Mouse (Mus musculus) hindbrain, embryonic 15.5 days (tissue): ENCODE data around the gene Crybb3. TPM values are rescaled to one million over a fixed set of nuclear protein-coding genes. Genes with fewer than 3 reads are reported as not detected.

Source experiments
- ATAC-seq: fragments of 200-750 bp; cut with Nextera tagmentation; 2 replicates; pipeline ENCODE4 v1.8.0; 2017; ENCODE audit warnings: low read depth, moderate number of reproducible peaks, moderate TSS enrichment; ENCODE audit not compliant: low FRiP score
- H3K27ac ChIP-seq: fragments of 300-500 bp; sonication (generic); replicated peaks from 2 replicates; pipeline ENCODE4 v1.5.1; 2015; ENCODE audit warnings: mild to moderate bottlenecking, inconsistent platforms
- H3K27me3 ChIP-seq: fragments of 300-500 bp; sonication (generic); 2 replicates; pipeline ENCODE4 v1.6.1; 2015; ENCODE audit warnings: control low read depth, inconsistent platforms
- H3K36me3 ChIP-seq: fragments of 300-500 bp; sonication (generic); 2 replicates; pipeline ENCODE4 v1.6.1; 2015; ENCODE audit warnings: control low read depth, inconsistent platforms
- H3K4me1 ChIP-seq: fragments of 300-500 bp; sonication (generic); replicated peaks from 2 replicates; pipeline ENCODE4 v1.6.1; 2015; ENCODE audit warnings: control low read depth, inconsistent platforms
- H3K4me2 ChIP-seq: fragments of 300-500 bp; sonication (generic); 2 replicates; pipeline ENCODE4 v1.6.1; 2015; ENCODE audit warnings: moderate library complexity, mild to moderate bottlenecking, inconsistent platforms
- H3K4me3 ChIP-seq: fragments of 300-500 bp; sonication (generic); 2 replicates; pipeline ENCODE4 v1.5.1; 2015; ENCODE audit warnings: mild to moderate bottlenecking, inconsistent platforms
- H3K9ac ChIP-seq: fragments of 300-500 bp; sonication (generic); 2 replicates; pipeline ENCODE4 v1.6.1; 2015; ENCODE audit warnings: inconsistent platforms
- H3K9me3 ChIP-seq: fragments of 300-500 bp; sonication (generic); 2 replicates; pipeline ENCODE4 v1.6.1; 2016; ENCODE audit warnings: control low read depth, inconsistent platforms
- WGBS: fragments of 180-500 bp; shearing (Covaris S2); methylation state at CpG from one replicate; pipeline ENCODE4 v1.1.7; 2015; 5-methylcytosine and 5-hydroxymethylcytosine counted together
- polyA plus RNA-seq: library from polyadenylated mRNA; unstranded; fragments of >200 nt; fragmentation: Nextera tagmentation; extraction: Ambion mirVana; gene quantifications from 2 replicates; pipeline ENCODE4 v1.2.1, GENCODE M21; 2015

Gene Crybb3
- polyA plus RNA-seq, 1 experiment from 2014 or later: 1.6 TPM

DNA sequence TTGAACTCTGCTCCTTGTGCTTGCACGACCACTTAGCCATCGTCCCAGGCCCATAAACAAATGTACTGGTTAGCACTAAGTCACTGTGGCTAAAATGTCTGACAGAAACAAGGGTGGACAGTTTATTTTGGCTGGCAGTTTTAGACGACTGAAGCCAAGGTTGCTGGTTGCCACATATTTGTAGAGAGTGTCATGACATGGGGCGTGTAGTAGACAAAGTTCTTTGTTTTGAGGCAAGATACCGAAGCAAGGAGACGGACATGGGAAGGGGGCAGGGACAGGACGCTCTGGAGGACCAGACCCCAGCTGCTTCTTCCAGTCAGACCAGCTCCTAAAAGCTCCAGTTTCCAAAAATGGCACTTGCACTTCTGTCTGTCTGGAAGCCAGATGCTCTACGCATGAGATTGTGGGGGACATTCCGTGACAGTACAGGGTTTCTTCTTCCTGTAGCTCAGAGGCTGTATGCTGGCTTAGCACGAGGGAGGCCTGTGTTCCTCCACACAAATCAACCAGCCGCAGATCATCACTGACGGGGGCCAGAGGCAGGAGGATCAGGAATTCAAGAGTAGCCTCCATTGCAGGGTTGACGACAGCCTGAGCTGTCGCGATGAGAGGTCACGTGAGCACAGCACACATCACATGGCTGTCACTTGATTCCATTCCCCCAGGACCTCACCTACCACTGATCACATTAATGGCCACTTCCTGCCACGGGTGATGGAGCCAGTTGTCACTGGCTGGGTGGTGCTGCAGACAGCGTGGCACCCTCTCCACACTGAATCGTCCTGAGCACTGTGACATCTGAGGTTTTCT, 1.2 kb upstream of the Crybb3 start:
- Histone ChIP-seq H3K4me1 (peaks cover 23% of the 10 kb centered on the region), H3K27me3 (no peaks in the 10 kb centered on the region), H3K4me3 (no peak overlapping the region), H3K4me2 (no peak overlapping the region), H3K9ac (no peak overlapping the region), H3K9me3 (no peaks in the 10 kb centered on the region), H3K36me3 (no peaks in the 10 kb centered on the region), H3K27ac (no peak overlapping the region)
- no peak for ATAC-seq
- 68% methylated on average over 19 of the region's 19 CpGs for WGBS

DNA sequence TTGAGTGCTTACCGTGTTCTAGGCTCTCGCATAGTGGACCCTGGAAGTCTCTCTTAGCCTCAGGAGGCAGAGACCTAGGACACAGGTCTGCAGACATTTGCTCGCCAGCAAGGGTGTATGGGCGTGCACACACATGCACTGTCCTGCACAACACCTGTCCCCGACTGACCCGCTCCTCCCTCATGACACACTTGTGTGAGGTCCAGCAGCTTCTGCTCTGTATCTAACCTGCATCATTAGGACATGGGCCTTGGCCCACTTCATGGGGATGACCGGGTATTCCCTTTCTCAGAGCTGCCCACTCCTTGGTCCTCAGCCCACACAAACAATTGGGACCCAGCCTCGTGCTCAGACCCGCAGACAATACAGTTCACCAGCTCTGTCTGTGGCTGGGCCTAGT, 364 bp downstream of the Crybb3 start:
- WGBS: 92% methylated on average over 9 of the region's 9 CpGs
- H3K9ac ChIP-seq: no peak overlapping the region
- H3K4me1 ChIP-seq: peaks cover 9% of the 10 kb centered on the region
- H3K27ac ChIP-seq: no peak overlapping the region
- H3K36me3 ChIP-seq: no peaks in the 10 kb centered on the region
- no peak; the same call in 1 of the 2 replicates for ATAC-seq
- no peak overlapping the region for H3K4me3 ChIP-seq
- H3K4me2 ChIP-seq: no peak overlapping the region
- H3K9me3 ChIP-seq: no peaks in the 10 kb centered on the region
- H3K27me3 ChIP-seq: no peaks in the 10 kb centered on the region

DNA sequence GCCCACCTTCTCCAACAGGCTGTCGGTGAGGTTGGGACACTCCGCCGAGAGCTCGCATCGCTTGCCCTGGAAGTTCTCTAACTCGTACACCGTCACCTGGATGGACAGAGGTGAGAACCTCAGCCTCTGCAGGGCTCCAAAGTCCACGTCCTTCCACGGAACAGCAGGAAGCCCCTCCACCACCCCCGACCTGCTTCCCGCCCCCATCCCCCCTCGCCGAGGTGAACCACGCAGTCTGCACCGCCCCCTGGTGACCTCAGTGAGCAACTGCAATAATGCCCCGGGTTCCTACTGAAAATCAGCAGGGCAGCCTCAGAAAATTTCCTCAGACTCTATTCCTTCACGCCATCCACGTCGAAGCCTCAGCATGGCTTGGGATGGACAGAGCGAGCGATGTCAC, 1.6 kb downstream of the Crybb3 start:
- H3K4me3 ChIP-seq: no peak overlapping the region
- WGBS: 27% methylated on average over 21 of the region's 21 CpGs
- no peak overlapping the region for H3K9ac ChIP-seq
- H3K9me3 ChIP-seq: no peaks in the 10 kb centered on the region
- H3K4me1 ChIP-seq: peaks cover 4% of the 10 kb centered on the region
- H3K36me3 ChIP-seq: no peaks in the 10 kb centered on the region
- ATAC-seq: no peak
- H3K27ac ChIP-seq: no peak overlapping the region
- H3K4me2 ChIP-seq: peak overlapping the region; percentile 40
- no peaks in the 10 kb centered on the region for H3K27me3 ChIP-seq

DNA sequence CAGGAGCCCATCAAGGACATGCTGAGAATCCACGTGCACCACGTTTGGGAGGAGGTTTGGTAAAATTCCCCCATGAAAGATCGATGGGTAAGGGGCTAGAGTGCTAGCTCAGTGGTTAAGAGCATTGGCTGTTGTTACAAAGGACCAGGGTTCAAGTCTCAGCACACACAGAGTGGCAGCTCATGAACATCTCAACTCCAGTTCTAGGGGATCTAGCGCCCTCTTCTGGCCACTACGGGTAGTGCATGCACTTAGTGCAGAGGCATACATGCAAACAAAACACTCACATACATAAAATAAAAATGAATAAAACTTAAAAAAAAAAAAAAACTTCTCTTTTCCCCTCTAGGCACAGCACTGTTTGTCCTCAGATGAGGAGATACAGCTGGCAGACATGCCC, 2.7 kb downstream of the Crybb3 start:
- Histone ChIP-seq H3K27ac (no peak overlapping the region), H3K4me1 (peaks cover 4% of the 10 kb centered on the region), H3K4me2 (no peak overlapping the region), H3K9me3 (no peaks in the 10 kb centered on the region), H3K4me3 (no peak overlapping the region), H3K27me3 (no peaks in the 10 kb centered on the region), H3K36me3 (no peaks in the 10 kb centered on the region), H3K9ac (no peak overlapping the region)
- ATAC-seq: no peak
- WGBS: 68% methylated on average over 5 of the region's 5 CpGs

DNA sequence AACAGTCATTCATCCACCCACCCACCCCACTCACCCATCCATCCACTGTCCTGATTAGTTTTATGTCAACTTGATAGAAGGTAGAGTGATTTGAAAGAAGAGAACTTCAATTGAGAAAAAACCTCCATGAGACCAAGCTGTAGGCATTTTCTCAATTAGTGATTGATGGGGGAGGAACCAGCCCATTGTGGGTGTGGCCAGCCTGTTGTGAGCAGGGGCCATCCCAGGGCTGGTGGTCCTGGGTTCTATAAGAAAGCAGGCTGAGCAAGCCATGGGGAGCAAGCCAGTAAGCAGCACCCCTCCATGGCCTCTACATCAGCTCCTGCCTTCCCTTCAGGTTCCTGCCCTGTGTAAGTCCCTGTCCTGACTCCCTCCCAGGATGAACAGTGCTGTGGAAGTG, 11.4 kb downstream of the Crybb3 start, which contains the start of gene Crybb2:
Crybb2 (minus strand) TSS at position 101 of the 400 bp plus-strand sequence.
- Histone ChIP-seq H3K4me1 (no peaks in the 10 kb centered on the region), H3K27ac (no peak within 1 kb of the TSS), H3K9me3 (no peaks in the 10 kb centered on the region), H3K4me2 (no peak within 1 kb of the TSS), H3K9ac (no peak within 1 kb of the TSS), H3K4me3 (no peak within 1 kb of the TSS), H3K36me3 (no peaks in the 10 kb centered on the region), H3K27me3 (no peaks in the 10 kb centered on the region)
- no peak for ATAC-seq

DNA sequence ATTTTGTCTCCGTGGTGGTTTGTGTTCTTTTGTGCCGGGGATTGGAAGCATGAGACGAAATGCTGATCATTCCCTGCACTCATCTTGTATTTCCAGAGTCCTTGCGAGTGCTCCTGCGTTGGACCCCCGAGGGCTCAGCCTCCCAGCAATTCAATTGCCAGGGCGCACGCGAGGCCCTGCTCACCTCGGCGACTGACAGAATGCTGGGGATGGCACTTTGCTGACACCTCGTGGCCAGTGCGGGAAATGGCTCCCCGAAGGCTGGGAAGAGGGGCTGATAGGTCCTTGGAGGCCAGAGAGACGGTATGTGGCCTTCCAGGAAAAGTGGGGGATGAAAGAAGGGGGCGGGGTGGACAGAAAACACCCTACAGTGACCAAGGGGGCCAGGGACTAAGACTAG, 27.1 kb downstream of the Crybb3 start:
- 0 out of 2 replicates have a peak, but pooled peaks cover 3% of the 10 kb centered on the region for H3K27me3 ChIP-seq
- H3K4me2 ChIP-seq: no peak overlapping the region
- H3K9me3 ChIP-seq: no peaks in the 10 kb centered on the region
- no peak overlapping the region for H3K27ac ChIP-seq
- WGBS: 3% methylated on average over 16 of the region's 16 CpGs
- H3K36me3 ChIP-seq: no peaks in the 10 kb centered on the region
- no peak overlapping the region for H3K9ac ChIP-seq
- no peak overlapping the region for H3K4me3 ChIP-seq
- peak; percentile 45; the same call in 1 of the 2 replicates for ATAC-seq
- H3K4me1 ChIP-seq: peaks cover 8% of the 10 kb centered on the region; the same call in 1 of the 2 replicates

DNA sequence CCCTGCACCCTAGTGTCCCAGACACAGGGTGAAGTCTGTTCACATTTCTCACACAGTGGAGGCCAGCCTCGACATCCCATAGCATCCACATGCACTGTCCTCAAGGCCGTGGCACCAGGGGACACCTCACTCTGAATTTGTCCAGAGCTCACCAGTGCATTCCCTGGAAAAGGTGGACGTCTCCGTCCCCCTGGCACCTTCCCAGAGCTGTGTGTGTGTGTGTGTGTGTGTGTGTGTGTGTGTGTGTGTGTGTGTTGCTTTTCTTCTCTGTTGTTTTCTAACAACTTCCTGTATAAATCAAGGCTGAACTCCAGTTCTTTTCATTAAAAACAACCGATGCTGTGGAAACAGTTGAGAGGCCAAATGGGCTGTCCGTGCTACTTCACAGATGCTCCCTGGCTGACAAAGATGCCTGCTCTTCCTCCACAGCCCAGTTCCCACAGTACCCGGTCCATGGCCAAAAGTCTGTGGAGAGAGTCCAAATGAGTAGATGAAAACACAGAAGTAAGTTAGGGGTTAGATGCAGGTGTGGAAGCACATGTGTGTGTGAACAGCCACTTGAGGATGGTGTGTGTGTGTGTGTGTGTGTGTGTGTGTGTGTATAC, 30.7 kb downstream of the Crybb3 start:
- Histone ChIP-seq H3K27ac (0 out of 2 replicates have a peak overlapping the region, but pooled peaks have one; percentile 18), H3K36me3 (no peaks in the 10 kb centered on the region), H3K4me2 (no peak overlapping the region), H3K9me3 (no peaks in the 10 kb centered on the region), H3K27me3 (0 out of 2 replicates have a peak, but pooled peaks cover 3% of the 10 kb centered on the region), H3K4me3 (no peak overlapping the region), H3K4me1 (peaks cover 8% of the 10 kb centered on the region), H3K9ac (no peak overlapping the region)
- 55% methylated on average over 7 of the region's 7 CpGs for WGBS
- no peak for ATAC-seq

DNA sequence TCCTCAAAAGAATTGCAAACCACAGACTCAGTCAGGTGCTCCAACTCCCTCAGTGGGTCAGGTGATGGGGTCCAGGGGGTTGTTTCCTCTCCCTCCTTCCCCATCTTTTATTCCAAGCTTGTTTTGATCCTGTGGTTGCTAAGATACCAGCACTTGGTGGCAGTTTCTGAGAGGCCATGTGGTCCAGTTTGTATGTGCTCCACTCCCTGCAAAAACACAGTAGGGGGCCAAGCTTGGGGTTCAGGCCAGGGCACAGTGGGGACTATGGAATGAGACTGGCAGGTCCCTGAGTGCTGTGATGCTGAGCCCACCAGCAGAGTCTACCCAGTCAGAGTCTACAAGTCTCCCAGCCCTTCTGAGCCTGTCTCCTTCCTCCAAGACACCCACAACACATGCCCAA, 31.5 kb downstream of the Crybb3 start:
- H3K9me3 ChIP-seq: no peaks in the 10 kb centered on the region
- H3K4me2 ChIP-seq: no peak overlapping the region
- no peak for ATAC-seq
- no peak overlapping the region for H3K27ac ChIP-seq
- no peaks in the 10 kb centered on the region for H3K36me3 ChIP-seq
- no peak overlapping the region for H3K9ac ChIP-seq
- H3K27me3 ChIP-seq: 0 out of 2 replicates have a peak, but pooled peaks cover 2% of the 10 kb centered on the region
- H3K4me1 ChIP-seq: peaks cover 12% of the 10 kb centered on the region
- no peak overlapping the region for H3K4me3 ChIP-seq

DNA sequence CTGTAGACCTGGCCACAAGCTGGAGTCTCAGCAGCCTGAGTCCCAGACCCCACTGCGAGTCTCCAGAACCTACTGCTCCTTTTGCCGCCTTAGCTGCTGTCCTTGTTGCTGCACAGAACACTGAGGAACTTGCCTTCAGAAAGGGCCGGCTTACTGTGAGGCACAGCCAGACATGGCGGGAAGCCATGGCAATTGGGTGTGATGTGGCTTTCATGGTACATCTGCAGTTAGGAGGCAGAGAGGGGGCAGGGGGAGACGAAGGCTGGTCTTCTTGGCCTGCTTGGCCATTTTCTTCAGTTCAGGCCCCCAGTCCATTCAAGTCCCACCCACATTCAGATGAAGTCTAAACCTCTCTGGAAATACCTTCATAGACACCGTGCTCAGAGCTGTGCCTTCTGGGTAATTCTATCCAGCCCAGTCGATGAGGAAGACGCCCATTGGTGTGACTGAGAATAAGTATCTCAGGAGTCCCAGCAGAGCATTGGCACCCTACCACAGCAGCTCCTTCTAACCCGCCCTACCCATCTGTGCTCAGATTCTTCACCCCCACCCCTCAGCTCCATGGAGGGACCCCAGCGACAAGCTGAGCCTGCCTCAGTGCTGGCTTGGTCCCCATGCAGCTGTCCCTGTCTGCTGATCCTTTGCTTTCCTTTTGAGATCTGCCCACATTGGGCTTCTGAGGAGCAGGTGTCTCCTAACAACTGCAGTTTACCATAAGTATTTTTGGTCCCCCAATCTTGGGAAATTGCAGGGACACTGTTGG, 35.7 kb downstream of the Crybb3 start:
- peak; percentile 36; the same call in 1 of the 2 replicates for ATAC-seq
- WGBS: 83% methylated on average over 10 of the region's 10 CpGs
- no peak overlapping the region for H3K9ac ChIP-seq
- H3K4me3 ChIP-seq: no peak overlapping the region
- H3K36me3 ChIP-seq: no peaks in the 10 kb centered on the region
- H3K27ac ChIP-seq: no peak overlapping the region
- H3K9me3 ChIP-seq: no peaks in the 10 kb centered on the region
- H3K4me2 ChIP-seq: no peak overlapping the region
- no peaks in the 10 kb centered on the region for H3K27me3 ChIP-seq
- peaks cover 24% of the 10 kb centered on the region for H3K4me1 ChIP-seq

DNA sequence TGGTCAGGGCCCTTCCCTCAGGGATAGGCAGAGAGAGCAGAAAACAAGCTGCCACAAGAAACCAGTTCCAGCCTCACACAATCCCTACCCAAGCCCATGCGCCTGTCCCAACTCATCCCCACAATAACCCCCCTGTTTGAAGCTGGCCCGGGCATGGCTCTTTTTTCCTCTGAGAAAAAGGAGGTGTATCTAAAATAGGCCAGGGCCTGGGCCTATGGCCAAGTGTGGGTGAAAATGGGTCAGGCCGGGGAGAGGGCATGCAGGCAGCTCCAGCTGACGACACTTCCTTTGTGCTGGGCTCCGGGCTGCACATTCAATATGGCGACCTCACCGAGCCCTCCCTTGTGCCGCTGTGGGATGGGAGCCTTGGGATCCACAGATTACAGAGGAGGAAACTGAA, 37.9 kb downstream of the Crybb3 start:
- WGBS: 61% methylated on average over 8 of the region's 8 CpGs
- Histone ChIP-seq H3K9ac (no peak overlapping the region), H3K36me3 (no peaks in the 10 kb centered on the region), H3K27ac (peak overlapping the region; percentile 23; the same call in 1 of the 2 replicates), H3K4me3 (no peak overlapping the region), H3K4me1 (peaks cover 20% of the 10 kb centered on the region), H3K27me3 (no peaks in the 10 kb centered on the region), H3K9me3 (no peaks in the 10 kb centered on the region), H3K4me2 (no peak overlapping the region)
- ATAC-seq: no peak

DNA sequence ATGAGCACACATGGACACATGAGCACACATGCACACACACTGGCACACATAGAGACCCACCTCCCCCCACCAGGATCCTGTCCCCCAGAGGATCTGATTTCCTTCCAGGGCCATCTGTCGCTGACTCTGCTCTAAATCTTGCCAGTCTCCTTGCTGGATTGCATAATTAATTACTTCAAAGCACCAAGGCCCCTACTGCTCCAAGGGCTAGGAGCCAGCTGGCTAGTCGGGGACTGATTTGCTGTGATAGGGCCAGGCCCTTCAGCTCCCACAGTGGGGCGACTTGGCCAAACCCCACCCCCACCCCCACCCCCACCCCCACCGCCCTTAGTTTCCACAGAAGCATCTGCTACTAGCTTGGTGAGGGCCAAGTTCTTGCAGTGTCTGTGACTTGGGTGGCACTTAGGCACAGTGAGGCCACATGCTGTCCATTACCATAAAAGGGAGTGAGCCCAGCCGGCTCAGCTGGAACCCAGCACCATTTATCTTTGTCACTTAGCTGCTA, 39.8 kb downstream of the Crybb3 start:
- H3K27ac ChIP-seq: peak overlapping the region; percentile 39
- no peak overlapping the region for H3K4me2 ChIP-seq
- H3K4me3 ChIP-seq: no peak overlapping the region
- H3K4me1 ChIP-seq: peaks cover 20% of the 10 kb centered on the region
- no peaks in the 10 kb centered on the region for H3K27me3 ChIP-seq
- H3K9me3 ChIP-seq: no peaks in the 10 kb centered on the region
- peak; percentile 92 for ATAC-seq
- 0% methylated on average over 4 of the region's 5 CpGs for WGBS
- no peak overlapping the region for H3K9ac ChIP-seq
- no peaks in the 10 kb centered on the region for H3K36me3 ChIP-seq

DNA sequence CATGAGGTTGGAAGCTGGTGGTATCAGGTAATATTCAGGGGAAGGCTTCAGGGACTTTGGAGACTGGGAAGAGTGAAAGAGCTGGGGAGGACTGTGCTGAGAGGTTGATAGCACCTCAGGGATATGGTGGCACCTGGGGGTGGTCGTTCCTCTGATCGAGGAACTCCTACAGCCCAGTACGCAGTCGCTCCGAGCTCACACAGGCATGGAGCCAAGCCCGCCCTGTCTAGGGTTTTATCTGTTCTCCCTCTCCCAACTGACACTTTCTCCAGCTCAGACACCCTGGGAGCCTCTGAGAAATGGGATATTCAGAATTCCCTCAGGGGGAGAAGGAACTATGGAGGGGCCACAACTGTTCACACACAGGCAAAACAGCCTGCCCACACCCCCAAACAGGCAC, 40.6 kb downstream of the Crybb3 start:
- peak overlapping the region; percentile 39; the same call in 1 of the 2 replicates for H3K27ac ChIP-seq

More for the DNA sequence above, 40.6 kb downstream of the Crybb3 start:
- H3K4me1 ChIP-seq: peaks cover 20% of the 10 kb centered on the region
- ATAC-seq: no peak
- no peak overlapping the region for H3K4me3 ChIP-seq
- 53% methylated on average over 6 of the region's 6 CpGs for WGBS
- H3K9me3 ChIP-seq: no peaks in the 10 kb centered on the region
- H3K27me3 ChIP-seq: no peaks in the 10 kb centered on the region
- no peak overlapping the region for H3K9ac ChIP-seq
- H3K36me3 ChIP-seq: no peaks in the 10 kb centered on the region
- H3K4me2 ChIP-seq: no peak overlapping the region
